Mouse (Mus musculus) neural tube, embryonic 13.5 days (tissue): ENCODE measurements around the gene Sde2. TPM values are rescaled to one million over a fixed set of nuclear protein-coding genes. Genes with fewer than 3 reads are reported as not detected.
A peak's percentile ranks its signal among the peaks of the same experiment; 100 is the strongest.
"Not testable (repeated sequence)": the region's sequence is repeated elsewhere in the genome, so short reads cannot be mapped to it uniquely, and the experiment has no call there.

Source experiments
- ATAC-seq: fragments of 200-750 bp; cut with Nextera tagmentation; 2 replicates; pipeline ENCODE4 v1.8.0; 2017; ENCODE audit warnings: low read depth, mild to moderate bottlenecking, moderate TSS enrichment, moderate library complexity
- H3K27ac ChIP-seq: fragments of 300-500 bp; sonication (generic); replicated peaks from 2 replicates; pipeline ENCODE4 v1.5.1; 2015; ENCODE audit warnings: moderate library complexity, mild to moderate bottlenecking, inconsistent platforms
- H3K27me3 ChIP-seq: fragments of 300-500 bp; sonication (generic); 2 replicates; pipeline ENCODE4 v1.6.1; 2015; ENCODE audit warnings: mild to moderate bottlenecking, inconsistent platforms
- H3K36me3 ChIP-seq: fragments of 300-500 bp; sonication (generic); 2 replicates; pipeline ENCODE4 v1.6.1; 2015; ENCODE audit warnings: mild to moderate bottlenecking, inconsistent platforms
- H3K4me1 ChIP-seq: fragments of 300-500 bp; sonication (generic); replicated peaks from 2 replicates; pipeline ENCODE4 v1.6.1; 2015; ENCODE audit warnings: inconsistent platforms
- H3K4me2 ChIP-seq: fragments of 300-500 bp; sonication (generic); 2 replicates; pipeline ENCODE4 v1.6.1; 2015; ENCODE audit warnings: inconsistent platforms, mild to moderate bottlenecking, moderate library complexity
- H3K4me3 ChIP-seq: fragments of 300-500 bp; sonication (generic); 2 replicates; pipeline ENCODE4 v1.5.1; 2015; ENCODE audit warnings: mild to moderate bottlenecking, inconsistent platforms
- H3K9ac ChIP-seq: fragments of 300-500 bp; sonication (generic); 2 replicates; pipeline ENCODE4 v1.6.1; 2015; ENCODE audit warnings: moderate library complexity, mild to moderate bottlenecking, inconsistent platforms
- H3K9me3 ChIP-seq: fragments of 300-500 bp; sonication (generic); 2 replicates; pipeline ENCODE4 v1.6.1; 2016; ENCODE audit warnings: inconsistent platforms
- whole genome bisulfite sequencing: fragments of 180-500 bp; shearing (Covaris S2); methylation state at CpG from one replicate; pipeline ENCODE4 v1.1.7; 2015; 5-methylcytosine and 5-hydroxymethylcytosine counted together
- polyA plus RNA-seq: library from polyadenylated mRNA; unstranded; fragments of >200 nt; fragmentation: Nextera tagmentation; extraction: Ambion mirVana; gene quantifications from 2 replicates; pipeline ENCODE4 v1.2.1, GENCODE M21; 2015

The Sde2 gene
- polyA plus RNA-seq, 1 experiment from 2014 or later: 25.7 TPM

DNA sequence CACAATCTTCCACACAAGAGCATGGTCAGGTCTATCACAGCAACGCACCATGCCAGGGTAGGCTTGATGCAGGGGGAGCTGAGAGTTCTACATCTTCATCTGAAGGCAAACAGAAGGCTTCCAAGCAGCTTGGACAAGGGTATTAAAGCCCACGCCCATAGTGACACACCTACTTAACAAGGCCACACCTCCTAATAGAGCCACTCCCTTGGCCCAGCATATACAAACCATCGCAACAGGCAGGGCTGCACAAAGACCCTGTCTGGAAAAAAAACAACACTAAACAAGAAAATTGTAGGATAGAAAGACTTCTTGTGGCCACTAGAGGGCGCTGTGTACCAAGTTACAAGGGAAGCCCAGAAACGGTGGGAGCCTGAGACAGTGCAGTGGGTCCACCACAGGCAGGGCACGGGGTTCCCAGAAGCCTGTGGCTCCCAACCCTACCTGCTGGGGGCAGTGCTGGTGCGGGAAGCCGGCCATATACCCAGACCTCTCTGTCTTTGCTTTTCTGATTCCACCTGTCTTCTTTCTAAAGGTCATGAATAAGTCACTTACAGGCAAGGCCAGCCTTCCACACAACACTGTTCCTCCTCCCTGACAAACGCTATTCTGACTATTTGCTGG, 23.0 kb downstream of the Sde2 start:
- no peak overlapping the region for H3K27ac ChIP-seq
- no peaks in the 10 kb centered on the region for H3K27me3 ChIP-seq
- no peak overlapping the region for H3K4me3 ChIP-seq
- H3K4me1 ChIP-seq: no peaks in the 10 kb centered on the region
- no peak overlapping the region for H3K4me2 ChIP-seq
- no peak overlapping the region for H3K9ac ChIP-seq
- H3K36me3 ChIP-seq: peaks cover 5% of the 10 kb centered on the region; the same call in 1 of the 2 replicates
- H3K9me3 ChIP-seq: no peaks in the 10 kb centered on the region
- peak; percentile 43; the same call in 1 of the 2 replicates for ATAC-seq
- 22% methylated on average over 9 of the region's 9 CpGs for WGBS

DNA sequence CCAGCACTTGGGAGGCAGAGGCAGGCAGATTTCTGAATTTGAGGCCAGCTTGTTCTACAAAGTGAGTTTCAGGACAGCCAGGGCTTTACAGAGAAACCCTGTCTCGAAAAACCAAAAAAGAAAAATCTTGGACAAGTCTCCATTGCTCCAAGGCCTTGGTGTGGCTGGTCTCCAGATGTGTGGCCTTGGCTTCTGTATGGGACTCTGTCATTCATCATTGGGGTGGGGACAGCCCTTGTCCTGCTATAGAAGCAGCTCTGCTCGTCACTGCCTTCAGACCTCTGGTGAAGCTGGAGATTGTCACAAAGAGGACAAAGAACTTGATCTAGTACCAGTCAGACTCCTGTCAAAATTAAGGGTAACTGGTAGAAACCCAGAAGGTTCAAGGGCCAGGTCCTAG, 23.7 kb downstream of the Sde2 start:
- H3K9me3 ChIP-seq: no peaks in the 10 kb centered on the region

DNA sequence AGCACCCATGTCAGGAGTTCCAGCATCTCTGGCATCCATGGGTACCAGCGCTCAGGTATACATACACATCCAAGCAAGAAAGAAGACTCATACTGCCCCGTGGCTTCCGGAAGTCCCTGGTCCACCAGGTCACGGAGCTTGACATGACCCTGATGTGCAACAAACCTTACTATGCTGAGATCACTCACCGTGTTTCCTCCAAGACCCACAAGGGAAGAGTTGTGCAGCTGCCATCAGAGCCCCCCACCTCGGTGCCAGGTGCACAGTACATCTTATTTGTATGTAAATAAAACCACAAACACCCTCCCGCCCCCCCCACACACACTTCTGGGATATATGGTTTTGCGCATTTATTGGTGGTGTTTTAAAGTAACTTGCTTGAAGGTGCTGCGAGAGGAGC, 24.2 kb downstream of the Sde2 start:
- H3K4me1 ChIP-seq: no peaks in the 10 kb centered on the region
- no peak for ATAC-seq
- no peak overlapping the region for H3K4me3 ChIP-seq
- WGBS: 89% methylated on average over 9 of the region's 9 CpGs
- no peak overlapping the region for H3K27ac ChIP-seq
- H3K27me3 ChIP-seq: no peaks in the 10 kb centered on the region
- H3K4me2 ChIP-seq: no peak overlapping the region
- H3K9ac ChIP-seq: no peak overlapping the region
- no peaks in the 10 kb centered on the region for H3K36me3 ChIP-seq
- H3K9me3 ChIP-seq: no peaks in the 10 kb centered on the region

More for the DNA sequence above, 23.7 kb downstream of the Sde2 start:
- Histone ChIP-seq H3K4me1 (no peaks in the 10 kb centered on the region), H3K27ac (no peak overlapping the region), H3K9ac (no peak overlapping the region), H3K4me3 (no peak overlapping the region), H3K4me2 (no peak overlapping the region), H3K36me3 (no peaks in the 10 kb centered on the region), H3K27me3 (no peaks in the 10 kb centered on the region)
- no peak for ATAC-seq
- WGBS: 75% methylated on average over 2 of the region's 2 CpGs

DNA sequence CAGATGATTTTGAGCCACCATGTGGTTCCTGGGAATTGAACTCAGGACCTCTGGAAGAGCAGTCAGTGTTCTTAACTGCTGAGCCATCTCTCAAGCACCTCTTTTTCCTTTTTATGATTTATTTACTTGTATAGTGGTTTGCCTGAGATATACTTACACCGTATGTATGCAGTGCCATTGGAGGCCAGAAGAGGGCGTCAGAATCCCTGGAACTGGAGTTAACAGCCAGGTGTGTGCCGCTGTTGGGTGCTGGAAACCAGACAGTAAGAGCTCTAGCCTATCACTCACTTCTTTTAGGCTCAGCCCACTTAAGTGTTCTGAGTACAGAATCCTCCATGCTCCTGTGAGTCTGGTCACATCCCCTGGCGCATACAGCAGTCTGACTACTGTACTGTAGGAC, 26.5 kb downstream of the Sde2 start:
- no peak overlapping the region for H3K4me2 ChIP-seq
- no peak overlapping the region for H3K27ac ChIP-seq
- no peaks in the 10 kb centered on the region for H3K27me3 ChIP-seq
- no peak overlapping the region for H3K4me3 ChIP-seq
- H3K9ac ChIP-seq: no peak overlapping the region
- no peaks in the 10 kb centered on the region for H3K36me3 ChIP-seq
- H3K9me3 ChIP-seq: no peaks in the 10 kb centered on the region
- no peak for ATAC-seq
- 76% methylated on average over 4 of the region's 4 CpGs for WGBS
- H3K4me1 ChIP-seq: no peaks in the 10 kb centered on the region

DNA sequence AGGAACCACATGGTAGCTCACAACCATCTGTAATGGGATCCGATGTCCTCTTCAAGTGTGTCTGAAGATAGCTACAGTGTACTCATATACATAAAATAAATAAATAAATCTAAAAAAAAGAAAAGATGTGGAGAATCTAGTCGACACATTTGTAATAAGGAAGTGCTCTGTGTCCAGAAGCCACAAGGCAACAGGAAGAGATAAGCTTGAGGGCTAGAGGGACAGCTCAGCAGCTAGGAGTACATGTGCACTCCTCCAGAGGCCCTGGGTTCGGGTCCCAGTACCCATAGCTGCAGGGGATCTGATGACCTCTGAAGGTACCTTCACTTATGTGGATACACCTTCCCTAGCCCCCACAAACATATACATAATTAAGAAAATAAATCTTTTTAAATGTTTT, 30.8 kb downstream of the Sde2 start:
- no peaks in the 10 kb centered on the region for H3K27me3 ChIP-seq
- H3K4me3 ChIP-seq: no peak overlapping the region
- no peak for ATAC-seq
- H3K4me1 ChIP-seq: peaks cover 10% of the 10 kb centered on the region
- no peak overlapping the region for H3K4me2 ChIP-seq
- 87% methylated on average over 3 of the region's 3 CpGs for WGBS
- H3K9me3 ChIP-seq: no peaks in the 10 kb centered on the region
- H3K9ac ChIP-seq: no peak overlapping the region
- H3K27ac ChIP-seq: no peak overlapping the region
- no peaks in the 10 kb centered on the region for H3K36me3 ChIP-seq

DNA sequence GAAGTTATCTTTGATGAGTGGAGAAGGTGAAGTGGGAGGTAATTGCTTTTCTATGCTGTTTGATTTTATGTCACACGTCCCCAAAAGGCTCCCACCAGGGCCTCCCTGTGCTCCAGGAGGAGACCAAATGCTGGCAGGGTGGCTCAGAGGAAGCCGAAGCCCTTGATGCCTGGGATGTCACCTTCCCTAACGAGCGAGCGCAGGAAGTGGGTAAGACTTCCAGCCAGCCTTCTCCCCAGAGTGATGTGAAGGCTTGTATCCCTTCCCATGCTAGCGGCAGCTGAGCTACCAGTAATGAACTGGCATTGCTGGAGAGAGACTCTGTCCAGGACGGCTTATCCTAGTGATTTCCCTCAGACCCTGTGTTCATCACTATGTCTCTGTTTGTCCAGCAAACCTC, 32.8 kb downstream of the Sde2 start:
- no peaks in the 10 kb centered on the region for H3K9me3 ChIP-seq
- ATAC-seq: no peak
- 27% methylated on average over 7 of the region's 7 CpGs for WGBS

DNA sequence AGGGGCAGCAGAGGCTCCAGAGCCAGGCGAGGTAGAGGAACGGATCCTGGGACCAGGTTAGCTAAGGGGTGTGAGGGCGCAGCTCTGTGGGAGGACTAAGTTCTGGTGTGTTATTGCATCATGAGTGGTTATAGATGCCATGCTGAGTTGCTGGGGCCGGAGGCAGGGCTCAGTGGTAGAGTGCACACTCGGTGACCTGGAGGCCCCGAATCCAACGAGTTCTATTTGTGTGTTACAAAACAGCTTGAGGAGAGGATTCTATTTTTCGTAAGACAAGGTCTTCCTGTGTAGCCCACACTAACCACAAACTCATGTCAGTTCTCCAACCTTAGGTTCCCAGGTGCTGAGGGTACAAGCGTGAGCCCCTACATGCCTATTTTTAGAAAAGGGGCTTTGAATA, 33.6 kb downstream of the Sde2 start:
- no peak overlapping the region for H3K4me2 ChIP-seq
- no peaks in the 10 kb centered on the region for H3K9me3 ChIP-seq
- no peak for ATAC-seq
- H3K4me1 ChIP-seq: peaks cover 24% of the 10 kb centered on the region
- H3K36me3 ChIP-seq: no peaks in the 10 kb centered on the region
- H3K9ac ChIP-seq: no peak overlapping the region
- no peak overlapping the region for H3K4me3 ChIP-seq
- no peaks in the 10 kb centered on the region; the same call in 1 of the 2 replicates for H3K27me3 ChIP-seq
- H3K27ac ChIP-seq: no peak overlapping the region
- 85% methylated on average over 9 of the region's 9 CpGs for WGBS

More for the DNA sequence above, 32.8 kb downstream of the Sde2 start:
- Histone ChIP-seq H3K27ac (no peak overlapping the region; the same call in 1 of the 2 replicates), H3K27me3 (no peaks in the 10 kb centered on the region; the same call in 1 of the 2 replicates), H3K4me1 (peaks cover 18% of the 10 kb centered on the region), H3K4me3 (no peak overlapping the region), H3K9ac (no peak overlapping the region), H3K4me2 (no peak overlapping the region), H3K36me3 (no peaks in the 10 kb centered on the region)

DNA sequence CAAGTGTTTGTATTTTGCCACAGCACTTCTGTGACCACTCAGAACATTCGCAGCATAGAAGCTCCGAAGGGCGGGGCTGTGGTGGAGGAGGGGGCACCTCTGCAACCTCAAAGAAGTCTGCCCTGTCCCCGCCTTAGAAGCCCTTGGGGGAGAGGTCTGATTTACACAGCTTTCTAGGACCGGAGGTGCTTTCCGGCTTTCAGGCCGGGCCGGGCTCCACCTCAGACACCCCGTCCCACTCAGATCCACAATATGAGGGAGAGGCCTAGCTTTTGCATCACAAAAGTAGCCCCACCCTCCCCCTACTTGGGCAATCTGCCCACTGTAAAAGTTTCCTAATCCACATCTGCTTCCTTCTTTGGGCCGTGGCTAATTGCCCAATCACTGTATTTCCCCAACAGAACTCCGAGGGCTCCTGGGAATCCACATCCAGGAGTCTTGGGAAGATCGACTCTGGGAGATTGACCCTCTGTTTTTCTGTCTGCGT, 37.7 kb downstream of the Sde2 start:
- Histone ChIP-seq H3K9me3 (no peaks in the 10 kb centered on the region), H3K27me3 (peaks cover 16% of the 10 kb centered on the region), H3K4me3 (0 out of 2 replicates have a peak overlapping the region, but pooled peaks have one; percentile 1), H3K36me3 (no peaks in the 10 kb centered on the region), H3K4me1 (peaks cover 23% of the 10 kb centered on the region), H3K27ac (no peak overlapping the region), H3K9ac (peak overlapping the region; percentile 38), H3K4me2 (peak overlapping the region; percentile 35)
- 2% methylated on average over 13 of the region's 13 CpGs for WGBS
- ATAC-seq: peak; percentile 26; the same call in 1 of the 2 replicates

DNA sequence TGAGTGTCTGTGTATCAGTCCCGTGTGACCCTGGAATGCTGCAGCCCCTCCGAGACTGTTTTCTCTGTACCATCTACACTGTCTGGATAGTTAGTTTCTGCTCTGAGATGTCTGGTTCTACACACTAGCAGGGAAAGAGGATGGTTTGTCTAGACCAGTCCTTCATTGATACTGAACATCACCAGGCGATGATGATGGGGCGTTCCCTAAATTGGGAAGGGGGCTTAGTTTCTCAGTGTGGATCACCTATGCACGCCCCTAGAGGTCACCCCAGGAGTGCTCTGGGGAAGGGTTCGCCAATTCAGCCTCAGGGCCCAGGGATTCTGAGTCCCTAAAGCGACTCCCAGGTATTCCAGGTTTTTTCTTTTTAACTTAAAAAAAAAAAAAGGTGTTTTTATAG, 38.2 kb downstream of the Sde2 start:
- no peak for ATAC-seq
- H3K27me3 ChIP-seq: peaks cover 22% of the 10 kb centered on the region
- H3K4me2 ChIP-seq: peak overlapping the region; percentile 35
- H3K4me3 ChIP-seq: no peak overlapping the region
- peak overlapping the region; percentile 38; the same call in 1 of the 2 replicates for H3K9ac ChIP-seq
- 26% methylated on average over 7 of the region's 7 CpGs for WGBS
- no peaks in the 10 kb centered on the region for H3K9me3 ChIP-seq
- no peaks in the 10 kb centered on the region for H3K36me3 ChIP-seq
- no peak overlapping the region for H3K27ac ChIP-seq
- peaks cover 21% of the 10 kb centered on the region for H3K4me1 ChIP-seq

DNA sequence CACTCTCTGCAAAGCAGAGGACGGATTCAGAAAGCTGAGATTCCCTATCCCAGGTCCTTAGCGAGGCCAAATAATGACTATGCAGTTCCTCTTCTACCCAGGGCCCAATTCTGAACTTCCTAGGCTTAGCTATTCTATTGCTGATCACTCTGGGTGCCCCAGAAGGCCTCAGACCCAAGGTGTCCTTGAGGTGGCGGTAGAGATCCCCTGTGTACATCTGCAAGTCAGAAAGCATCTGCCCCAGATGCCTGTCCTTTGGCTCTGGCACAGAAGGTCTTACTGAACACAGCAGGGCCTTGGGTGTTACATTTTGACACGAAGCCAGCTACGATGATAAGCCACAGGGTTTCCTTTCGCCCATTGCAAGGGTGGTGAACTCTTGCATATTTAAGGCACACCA, 38.9 kb downstream of the Sde2 start:
- Histone ChIP-seq H3K27me3 (peaks cover 29% of the 10 kb centered on the region), H3K27ac (no peak overlapping the region), H3K4me1 (peaks cover 19% of the 10 kb centered on the region), H3K4me3 (no peak overlapping the region), H3K9me3 (no peaks in the 10 kb centered on the region), H3K9ac (no peak overlapping the region), H3K4me2 (no peak overlapping the region), H3K36me3 (no peaks in the 10 kb centered on the region)
- 43% methylated on average over 6 of the region's 6 CpGs for WGBS
- no peak for ATAC-seq

DNA sequence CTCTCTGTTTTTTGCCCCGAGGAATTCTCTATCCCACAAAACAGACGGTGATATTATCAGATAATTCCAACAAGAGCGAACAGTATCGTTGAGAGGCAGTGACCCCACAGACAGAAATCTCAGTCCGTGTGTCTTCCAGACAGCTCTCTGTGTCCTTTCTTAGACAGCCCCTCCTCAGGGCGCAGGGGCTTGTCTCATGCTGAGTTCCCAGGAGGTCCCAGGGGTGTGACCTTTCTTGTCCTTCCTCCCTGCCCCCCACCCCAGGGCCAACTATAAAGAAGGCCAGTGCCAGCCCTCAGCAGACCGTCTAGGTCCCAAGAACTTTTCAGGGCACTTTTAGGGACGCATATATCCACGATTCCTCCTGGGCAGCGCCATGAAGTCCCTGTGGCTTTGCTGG, 41.9 kb downstream of the Sde2 start, which contains the start of gene Lefty2:
TSS of gene Lefty2 (plus strand) at position 301 of the 400 bp plus-strand sequence.
- Histone ChIP-seq H3K4me1 (peaks cover 19% of the 10 kb centered on the region), H3K27me3 (peaks cover 41% of the 10 kb centered on the region), H3K27ac (no peak within 1 kb of the TSS), H3K9me3 (no peaks in the 10 kb centered on the region), H3K4me2 (peak within 1 kb of the TSS; percentile 47; the same call in 1 of the 2 replicates), H3K4me3 (peak within 1 kb of the TSS; percentile 24; the same call in 1 of the 2 replicates), H3K36me3 (no peaks in the 10 kb centered on the region), H3K9ac (no peak within 1 kb of the TSS)
- 61% methylated on average over 10 of the region's 10 CpGs for WGBS
- ATAC-seq: no peak

DNA sequence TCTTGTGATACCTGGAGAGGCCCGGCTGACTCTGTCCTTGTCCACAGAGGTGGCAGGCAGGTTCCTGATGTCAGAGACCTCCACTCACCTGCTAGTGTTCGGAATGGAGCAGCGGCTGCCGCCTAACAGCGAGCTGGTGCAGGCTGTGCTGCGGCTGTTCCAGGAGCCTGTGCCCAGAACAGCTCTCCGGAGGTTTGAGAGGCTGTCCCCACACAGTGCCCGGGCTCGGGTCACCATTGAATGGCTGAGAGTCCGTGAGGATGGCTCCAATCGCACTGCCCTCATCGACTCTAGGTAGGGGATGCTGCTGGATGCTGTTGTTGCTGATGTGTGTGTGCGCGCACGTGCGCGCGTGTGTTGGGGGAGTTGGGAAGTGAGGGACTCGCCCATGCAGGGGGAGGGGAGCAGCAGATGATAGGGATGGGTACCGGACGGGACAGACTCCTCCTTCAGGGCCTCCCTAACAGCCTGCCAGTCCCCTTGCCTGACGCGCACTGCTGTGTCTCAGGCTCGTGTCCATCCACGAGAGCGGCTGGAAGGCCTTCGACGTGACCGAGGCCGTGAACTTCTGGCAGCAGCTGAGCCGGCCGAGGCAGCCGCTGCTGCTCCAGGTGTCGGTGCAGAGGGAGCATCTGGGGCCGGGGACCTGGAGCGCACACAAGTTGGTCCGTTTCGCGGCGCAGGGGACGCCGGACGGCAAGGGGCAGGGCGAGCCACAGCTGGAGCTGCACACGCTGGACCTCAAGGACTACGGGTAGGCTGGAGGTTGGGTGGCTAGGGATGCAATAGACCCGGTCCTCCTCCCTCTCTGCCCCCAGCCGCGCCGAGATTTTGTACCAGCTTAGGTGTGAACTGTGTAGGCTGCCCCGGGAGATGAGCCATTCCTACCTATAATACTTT, 43.4 kb downstream of the Sde2 start:
- not testable (repeated sequence) for H3K9ac ChIP-seq, H3K9me3 ChIP-seq, H3K4me1 ChIP-seq, H3K36me3 ChIP-seq, H3K27ac ChIP-seq
- Histone ChIP-seq H3K4me2 (peak overlapping the region; percentile 47), H3K4me3 (peak overlapping the region; percentile 24), H3K27me3 (peaks cover 41% of the 10 kb centered on the region)
- 5% methylated on average over 51 of the region's 51 CpGs for WGBS
- 0 out of 2 replicates have a peak, but pooled peaks have one; percentile 11 for ATAC-seq
